Mouse (Mus musculus) lung, postnatal 14 days (tissue): ENCODE results near the gene Nenf.
A peak's percentile ranks its signal among the peaks of the same experiment; 100 is the strongest.

ENCODE experiments used
- DNase-seq: peaks from one replicate; pipeline ENCODE4 v3.0.0; 2021

The Nenf gene

GRCm38 (mm10) chr1:191318686-191319085 lies 692 bp upstream of the Nenf start:
- no peak for DNase-seq

GRCm38 (mm10) chr1:191316818-191317217 lies 1.2 kb downstream of the Nenf start:
- DNase-seq = no peak

- DNase-seq = no peak
Observed at GRCm38 (mm10) chr1:191313926-191314325, 4.1 kb downstream of the Nenf start.

GRCm38 (mm10) chr1:191313158-191313557 lies 4.8 kb downstream of the Nenf start:
- DNase-seq = no peak

- DNase-seq = peak; percentile 93
Observed at GRCm38 (mm10) chr1:191312513-191312941, 5.5 kb downstream of the Nenf start.

GRCm38 (mm10) chr1:191311296-191311898 lies 6.6 kb downstream of the Nenf start:
- DNase-seq = no peak

GRCm38 (mm10) chr1:191307766-191308455 lies 10.1 kb downstream of the Nenf start:
- no peak for DNase-seq

GRCm38 (mm10) chr1:191306316-191306715 lies 11.7 kb downstream of the Nenf start:
- no peak for DNase-seq

- DNase-seq = no peak
Observed at GRCm38 (mm10) chr1:191305610-191306009, 12.4 kb downstream of the Nenf start.

- DNase-seq = no peak
Observed at GRCm38 (mm10) chr1:191304216-191304615, 13.8 kb downstream of the Nenf start.

GRCm38 (mm10) chr1:191303736-191304135 lies 14.3 kb downstream of the Nenf start:
- DNase-seq = peak; percentile 45

- no peak for DNase-seq
Observed at GRCm38 (mm10) chr1:191301903-191302302, 16.1 kb downstream of the Nenf start.

GRCm38 (mm10) chr1:191299215-191299942 lies 18.6 kb downstream of the Nenf start:
- peak; percentile 63 for DNase-seq

GRCm38 (mm10) chr1:191298304-191298703 lies 19.7 kb downstream of the Nenf start:
- no peak for DNase-seq

GRCm38 (mm10) chr1:191296445-191296844 lies 21.5 kb downstream of the Nenf start:
- peak; percentile 52 for DNase-seq

- no peak for DNase-seq
Observed at GRCm38 (mm10) chr1:191295784-191296183, 22.2 kb downstream of the Nenf start.

- DNase-seq = no peak
Observed at GRCm38 (mm10) chr1:191293996-191294795, 23.8 kb downstream of the Nenf start.

GRCm38 (mm10) chr1:191293051-191293450 lies 24.9 kb downstream of the Nenf start:
- no peak for DNase-seq

- no peak for DNase-seq
Observed at GRCm38 (mm10) chr1:191292348-191292747, 25.6 kb downstream of the Nenf start.

GRCm38 (mm10) chr1:191288762-191289161 lies 29.2 kb downstream of the Nenf start:
- peak; percentile 79 for DNase-seq

GRCm38 (mm10) chr1:191284502-191284901 lies 33.5 kb downstream of the Nenf start:
- no peak for DNase-seq

- no peak for DNase-seq
Observed at GRCm38 (mm10) chr1:191283110-191284040, 34.6 kb downstream of the Nenf start.
